Mouse (Mus musculus) testis, adult 2 months (tissue): ENCODE results near the gene Ap1s1. TPM values are rescaled to one million over a fixed set of nuclear protein-coding genes. Genes with fewer than 3 reads are reported as not detected.

Source experiments
- H3K27ac ChIP-seq: fragments of 200-500 bp; 2 replicates; pipeline ENCODE4 v1.5.1; 2012; ENCODE audit warnings: low read depth, low read length; ENCODE audit not compliant: control insufficient read depth, insufficient read depth
- H3K27me3 ChIP-seq: fragments of 200-500 bp; 2 replicates; pipeline ENCODE4 v1.6.1; 2012; ENCODE audit warnings: mild to moderate bottlenecking, low read length, moderate library complexity; ENCODE audit not compliant: control insufficient read depth, insufficient read depth
- H3K36me3 ChIP-seq: fragments of 200-500 bp; 2 replicates; pipeline ENCODE4 v1.6.1; 2012; ENCODE audit warnings: mild to moderate bottlenecking, low read length; ENCODE audit not compliant: control insufficient read depth, insufficient read depth
- H3K4me1 ChIP-seq: fragments of 200-500 bp; 2 replicates; pipeline ENCODE4 v1.6.1; 2012; ENCODE audit warnings: low read length; ENCODE audit not compliant: control insufficient read depth, insufficient read depth
- H3K4me3 ChIP-seq: fragments of 200-500 bp; 2 replicates; pipeline ENCODE4 v1.5.1; 2012; ENCODE audit warnings: low read depth, mild to moderate bottlenecking, low read length, moderate library complexity, mixed read lengths; ENCODE audit not compliant: control insufficient read depth
- CTCF ChIP-seq: fragments of 200-500 bp; IDR thresholded peaks from 2 replicates; pipeline ENCODE4 v1.5.1; 2012; ENCODE audit warnings: low read depth, mild to moderate bottlenecking, inconsistent platforms, low read length, moderate library complexity; ENCODE audit not compliant: control insufficient read depth, insufficient read depth, insufficient replicate concordance
- POLR2A ChIP-seq: fragments of 200-500 bp; IDR thresholded peaks from 2 replicates; pipeline ENCODE4 v1.6.1; 2012; ENCODE audit warnings: low read depth, mild to moderate bottlenecking, inconsistent platforms, low read length, moderate library complexity; ENCODE audit not compliant: control insufficient read depth
- polyA plus RNA-seq: library from polyadenylated mRNA; depleted of rRNA; stranded (reverse); fragments of >200 nt; gene quantifications from 2 replicates; pipeline ENCODE4 v1.2.3, GENCODE M21; 2012; rRNA removed

The Ap1s1 gene
- polyA plus RNA-seq = 15.4 and 16.6 TPM in 2 replicates

DNA sequence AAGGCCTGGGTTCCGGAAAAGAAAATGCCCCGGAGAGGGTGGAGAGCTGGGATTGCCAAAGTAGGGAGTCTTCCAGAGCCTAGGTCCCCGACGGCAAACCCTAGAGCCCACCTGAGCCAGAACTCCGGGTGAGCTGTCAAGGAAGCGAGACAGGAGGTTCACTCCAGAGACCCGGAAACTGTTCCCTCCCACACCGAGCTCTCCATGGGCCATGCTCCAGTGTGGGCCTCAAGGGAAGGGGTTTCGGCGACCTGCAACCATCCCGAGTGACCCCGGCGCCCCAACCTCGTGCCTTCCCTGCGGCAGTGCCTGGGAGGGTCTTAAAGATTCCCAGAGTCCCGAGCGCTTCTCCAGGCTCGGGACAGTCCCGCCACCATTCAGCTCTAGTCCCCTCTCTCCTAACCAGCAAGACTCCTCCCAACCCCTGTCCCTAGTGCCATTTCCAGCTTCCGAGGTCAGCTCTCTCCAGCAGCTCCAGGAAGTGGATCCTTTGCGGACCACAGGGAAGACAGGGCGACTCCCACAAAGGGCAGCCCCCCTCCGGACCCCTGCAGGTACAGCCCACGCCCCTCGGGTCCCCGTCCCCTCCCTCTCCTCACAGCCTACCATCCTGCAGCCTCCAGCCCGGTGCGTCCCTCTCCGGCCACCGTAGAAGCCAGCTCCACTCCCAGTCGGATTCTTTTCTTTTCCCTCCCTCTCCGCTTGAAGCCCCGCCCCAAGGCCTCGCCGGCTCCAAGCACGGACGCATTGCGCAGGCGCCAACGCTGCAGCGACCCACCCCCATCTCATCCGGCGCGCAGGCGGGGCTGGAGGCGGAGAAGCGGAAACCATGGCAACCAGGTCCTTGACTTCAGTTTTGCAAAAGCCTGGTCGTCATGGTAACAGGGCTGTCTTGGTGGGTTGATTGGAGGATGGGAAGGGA lies at the start of gene Ap1s1:
Gene Ap1s1, minus strand, starts transcription at position 734 of the 922 bp plus-strand sequence.
- no peaks in the 10 kb centered on the region for H3K36me3 ChIP-seq
- H3K4me1 ChIP-seq = peaks cover 11% of the 10 kb centered on the region
- peak within 1 kb of the TSS; percentile 90 for H3K4me3 ChIP-seq
- H3K27me3 ChIP-seq = no peaks in the 10 kb centered on the region
- H3K27ac ChIP-seq = peak within 1 kb of the TSS; percentile 63; the same call in 1 of the 2 replicates
- TF ChIP-seq CTCF = no peak
- TF ChIP-seq POLR2A = no peak

GRCm38 (mm10) chr5:137095135-137095534 lies 49.2 kb upstream of the Ap1s1 start:
- Histone ChIP-seq H3K27me3 (no peaks in the 10 kb centered on the region), H3K4me1 (peaks cover 2% of the 10 kb centered on the region; the same call in 1 of the 2 replicates), H3K27ac (peak overlapping the region; percentile 87), H3K36me3 (no peaks in the 10 kb centered on the region), H3K4me3 (peak overlapping the region; percentile 76)
- TF ChIP-seq POLR2A = peak; percentile 42; the same call in 1 of the 2 replicates
- TF ChIP-seq CTCF = no peak

DNA sequence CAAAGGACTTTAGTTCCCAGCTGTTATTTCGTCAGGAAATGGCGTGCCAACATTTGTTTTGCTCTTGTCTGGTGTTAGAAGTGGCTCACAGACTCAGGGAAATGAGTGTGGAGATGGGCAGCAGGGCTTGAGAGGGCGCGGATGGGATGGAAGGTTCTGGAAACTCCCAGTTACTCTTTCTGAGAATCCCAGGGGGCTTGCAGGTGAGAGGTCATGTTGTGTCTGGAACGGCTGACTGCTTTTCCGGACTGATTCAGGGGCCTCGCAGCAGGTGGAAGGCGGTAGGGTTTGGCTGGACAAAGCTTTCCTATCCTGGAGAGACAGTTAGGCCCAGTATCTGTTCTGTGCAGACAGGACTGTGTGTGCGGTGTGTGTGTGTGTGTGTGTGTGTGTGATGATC lies 47.8 kb upstream of the Ap1s1 start:
- Histone ChIP-seq H3K36me3 (no peaks in the 10 kb centered on the region), H3K4me1 (peaks cover 2% of the 10 kb centered on the region; the same call in 1 of the 2 replicates), H3K4me3 (no peak overlapping the region), H3K27ac (no peak overlapping the region), H3K27me3 (no peaks in the 10 kb centered on the region)
- TF ChIP-seq POLR2A (no peak), CTCF (no peak)

GRCm38 (mm10) chr5:137091560-137091959 lies 45.6 kb upstream of the Ap1s1 start:
- H3K4me3 ChIP-seq = no peak overlapping the region
- no peak overlapping the region for H3K27ac ChIP-seq
- TF ChIP-seq POLR2A = no peak
- no peak for TF ChIP-seq CTCF
- H3K36me3 ChIP-seq = no peaks in the 10 kb centered on the region
- peaks cover 2% of the 10 kb centered on the region; the same call in 1 of the 2 replicates for H3K4me1 ChIP-seq
- H3K27me3 ChIP-seq = no peaks in the 10 kb centered on the region

DNA sequence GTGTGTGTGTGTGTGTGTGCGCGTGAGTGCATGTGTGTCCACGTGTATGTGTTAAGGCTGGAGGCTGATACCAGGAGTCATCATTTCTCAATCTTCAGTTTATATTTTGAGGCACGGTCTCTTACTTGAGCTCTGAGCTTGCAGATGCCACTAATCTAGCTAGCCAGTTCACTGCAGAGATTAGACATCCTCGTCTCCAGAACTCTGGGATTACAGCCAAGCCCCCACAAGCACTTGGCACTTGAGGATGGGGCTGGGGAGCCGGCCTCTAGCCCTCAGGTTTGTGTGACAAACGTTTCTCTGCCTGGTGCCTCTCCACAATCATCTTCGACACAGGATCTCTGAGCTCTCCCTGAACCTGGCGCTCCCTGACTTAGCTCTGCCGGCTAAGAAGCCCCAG lies 44.9 kb upstream of the Ap1s1 start:
- Histone ChIP-seq H3K4me3 (no peak overlapping the region), H3K4me1 (peaks cover 2% of the 10 kb centered on the region; the same call in 1 of the 2 replicates), H3K27me3 (no peaks in the 10 kb centered on the region), H3K27ac (no peak overlapping the region), H3K36me3 (no peaks in the 10 kb centered on the region)
- no peak for TF ChIP-seq CTCF
- no peak for TF ChIP-seq POLR2A

DNA sequence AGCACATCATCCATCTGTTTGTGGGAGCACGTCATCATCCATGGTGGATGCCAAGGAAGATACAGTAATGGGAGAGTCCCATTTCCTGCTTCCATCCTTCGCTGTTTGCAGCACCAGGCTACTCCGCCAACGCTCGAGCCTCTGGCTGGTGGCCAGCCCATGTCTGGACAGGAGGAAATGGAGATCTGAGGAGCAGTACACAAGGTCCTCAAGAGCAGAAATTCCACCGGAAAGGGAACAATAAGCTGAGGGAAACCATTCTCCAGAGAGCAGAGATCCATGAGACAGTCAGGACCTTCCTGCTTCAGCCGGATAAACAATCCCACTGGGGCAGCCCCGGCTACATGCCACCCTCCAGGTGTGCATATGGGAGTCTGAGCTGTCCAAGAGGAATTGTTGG lies 41.5 kb upstream of the Ap1s1 start:
- Histone ChIP-seq H3K27me3 (no peaks in the 10 kb centered on the region), H3K4me3 (no peak overlapping the region), H3K27ac (no peak overlapping the region), H3K4me1 (no peaks in the 10 kb centered on the region), H3K36me3 (no peaks in the 10 kb centered on the region)
- TF ChIP-seq CTCF = no peak
- TF ChIP-seq POLR2A = no peak

- no peaks in the 10 kb centered on the region for H3K36me3 ChIP-seq
- no peaks in the 10 kb centered on the region for H3K27me3 ChIP-seq
- no peaks in the 10 kb centered on the region for H3K4me1 ChIP-seq
- H3K27ac ChIP-seq = no peak overlapping the region
- no peak overlapping the region for H3K4me3 ChIP-seq
- TF ChIP-seq POLR2A (no peak), CTCF (no peak)
Observed at GRCm38 (mm10) chr5:137085731-137086130, 39.8 kb upstream of the Ap1s1 start.

- Histone ChIP-seq H3K27ac (no peak overlapping the region), H3K36me3 (no peaks in the 10 kb centered on the region), H3K4me3 (no peak overlapping the region), H3K27me3 (no peaks in the 10 kb centered on the region), H3K4me1 (no peaks in the 10 kb centered on the region)
- TF ChIP-seq POLR2A (no peak), CTCF (no peak)
Observed at GRCm38 (mm10) chr5:137085021-137085420, 39.1 kb upstream of the Ap1s1 start.
